Mouse (Mus musculus) embryonic facial prominence, embryonic 11.5 days (tissue): ENCODE measurements at regions not wholly inside any gene's neighbourhood (a gene's known extent, or its start where the extent isn't known, plus 50 kb on each side); places are given as distances from the start of the nearest gene placed in this dataset.
A peak's percentile ranks its signal among the peaks of the same experiment; 100 is the strongest.

Experiments used
- ATAC-seq: fragments of 200-750 bp; cut with Nextera tagmentation; replicated peaks from 2 replicates; pipeline ENCODE4 v1.8.0; 2017; ENCODE audit warnings: low read depth; ENCODE audit not compliant: insufficient number of reproducible peaks, low FRiP score, low TSS enrichment
- DNase-seq: peaks from one replicate; pipeline ENCODE4 v3.0.0-alpha.2; 2015; ENCODE audit warnings: low spot score
- H3K27ac ChIP-seq: fragments of 300-500 bp; sonication (generic); replicated peaks from 2 replicates; pipeline ENCODE4 v1.5.1; 2014; ENCODE audit warnings: mild to moderate bottlenecking, low read depth, low read length, control low read depth
- H3K27me3 ChIP-seq: fragments of 300-500 bp; sonication (generic); 2 replicates; pipeline ENCODE4 v1.6.1; 2014; ENCODE audit warnings: mild to moderate bottlenecking, low read length, moderate library complexity, mixed read lengths; ENCODE audit not compliant: control insufficient read depth, insufficient read depth
- H3K36me3 ChIP-seq: fragments of 300-500 bp; sonication (generic); replicated peaks from 2 replicates; pipeline ENCODE4 v1.6.1; 2014; ENCODE audit warnings: low read depth, mild to moderate bottlenecking, low read length, moderate library complexity, mixed read lengths; ENCODE audit not compliant: control insufficient read depth, insufficient read depth
- H3K4me1 ChIP-seq: fragments of 300-500 bp; sonication (generic); 2 replicates; pipeline ENCODE4 v1.6.1; 2014; ENCODE audit warnings: low read length, mixed read lengths; ENCODE audit not compliant: control insufficient read depth, insufficient read depth
- H3K4me2 ChIP-seq: fragments of 300-500 bp; sonication (generic); 2 replicates; pipeline ENCODE4 v1.6.1; 2014; ENCODE audit warnings: low read depth, mild to moderate bottlenecking, control low read depth, low read length, moderate library complexity
- H3K4me3 ChIP-seq: fragments of 300-500 bp; sonication (generic); 2 replicates; pipeline ENCODE4 v1.5.1; 2014; ENCODE audit warnings: low read depth, low read length, control low read depth
- H3K9ac ChIP-seq: fragments of 300-500 bp; sonication (generic); replicated peaks from 2 replicates; pipeline ENCODE4 v1.6.1; 2014; ENCODE audit warnings: mild to moderate bottlenecking, control low read depth, low read length
- H3K9me3 ChIP-seq: fragments of 300-500 bp; sonication (generic); replicated peaks from 2 replicates; pipeline ENCODE4 v1.6.1; 2016; ENCODE audit warnings: mild to moderate bottlenecking, low read length, inconsistent platforms, mixed read lengths; ENCODE audit not compliant: control insufficient read depth
- WGBS: fragments of 180-500 bp; shearing (Covaris S2); extraction: QIAGEN DNeasy Blood & Tissue Kit; methylation state at CpG from one replicate; pipeline ENCODE4 v1.1.7; 2014; 5-methylcytosine and 5-hydroxymethylcytosine counted together

GRCm38 (mm10) chr10:107198460-107198859 lies 73.0 kb upstream of the Lin7a start:
- no peak for DNase-seq
- no peak overlapping the region for H3K27ac ChIP-seq
- no peak overlapping the region for H3K4me2 ChIP-seq
- no peaks in the 10 kb centered on the region for H3K36me3 ChIP-seq
- no peak overlapping the region for H3K4me3 ChIP-seq
- no peaks in the 10 kb centered on the region for H3K4me1 ChIP-seq
- no peaks in the 10 kb centered on the region for H3K9me3 ChIP-seq
- H3K27me3 ChIP-seq, result no peaks in the 10 kb centered on the region
- no peak overlapping the region for H3K9ac ChIP-seq
- 78% methylated on average over 4 of the region's 4 CpGs for WGBS
- no peak for ATAC-seq

GRCm38 (mm10) chr10:107201051-107201450 lies 70.4 kb upstream of the Lin7a start:
- H3K27ac ChIP-seq, result no peak overlapping the region
- no peaks in the 10 kb centered on the region for H3K4me1 ChIP-seq
- no peaks in the 10 kb centered on the region for H3K36me3 ChIP-seq
- no peak overlapping the region for H3K4me3 ChIP-seq
- H3K27me3 ChIP-seq, result no peaks in the 10 kb centered on the region
- 91% methylated on average over 4 of the region's 4 CpGs for WGBS
- DNase-seq, result no peak
- no peak overlapping the region for H3K4me2 ChIP-seq
- no peak overlapping the region for H3K9ac ChIP-seq
- no peak for ATAC-seq
- no peaks in the 10 kb centered on the region for H3K9me3 ChIP-seq

GRCm38 (mm10) chr10:107205085-107205717 lies 66.3 kb upstream of the Lin7a start:
- Histone ChIP-seq H3K4me1 (no peaks in the 10 kb centered on the region), H3K27ac (no peak overlapping the region), H3K9me3 (no peaks in the 10 kb centered on the region), H3K4me3 (no peak overlapping the region), H3K9ac (no peak overlapping the region), H3K36me3 (no peaks in the 10 kb centered on the region), H3K27me3 (no peaks in the 10 kb centered on the region), H3K4me2 (no peak overlapping the region)
- ATAC-seq, result no peak
- peak; percentile 8 for DNase-seq
- 61% methylated on average over 9 of the region's 9 CpGs for WGBS

- H3K4me1 ChIP-seq, result no peaks in the 10 kb centered on the region
- H3K27ac ChIP-seq, result no peak overlapping the region
- no peak overlapping the region for H3K4me3 ChIP-seq
- WGBS, result 79% methylated on average over 4 of the region's 4 CpGs
- H3K4me2 ChIP-seq, result no peak overlapping the region
- ATAC-seq, result no peak
- no peaks in the 10 kb centered on the region for H3K9me3 ChIP-seq
- H3K9ac ChIP-seq, result no peak overlapping the region
- no peak for DNase-seq
- H3K27me3 ChIP-seq, result no peaks in the 10 kb centered on the region
- H3K36me3 ChIP-seq, result no peaks in the 10 kb centered on the region
Measured at GRCm38 (mm10) chr10:107209927-107210326, 61.6 kb upstream of the Lin7a start.

GRCm38 (mm10) chr10:107213071-107213470 lies 58.4 kb upstream of the Lin7a start:
- Histone ChIP-seq H3K4me1 (no peaks in the 10 kb centered on the region), H3K4me2 (no peak overlapping the region), H3K36me3 (no peaks in the 10 kb centered on the region), H3K27me3 (no peaks in the 10 kb centered on the region), H3K27ac (no peak overlapping the region), H3K9ac (no peak overlapping the region), H3K9me3 (no peaks in the 10 kb centered on the region), H3K4me3 (no peak overlapping the region)
- 90% methylated on average over 4 of the region's 4 CpGs for WGBS
- ATAC-seq (no peak), DNase-seq (no peak)

- Histone ChIP-seq H3K9ac (no peak overlapping the region), H3K27ac (no peak overlapping the region), H3K4me2 (no peak overlapping the region), H3K27me3 (no peaks in the 10 kb centered on the region), H3K4me3 (no peak overlapping the region), H3K4me1 (no peaks in the 10 kb centered on the region), H3K36me3 (no peaks in the 10 kb centered on the region), H3K9me3 (no peaks in the 10 kb centered on the region)
- 83% methylated on average over 3 of the region's 3 CpGs for WGBS
- DNase-seq (no peak), ATAC-seq (no peak)
Measured at GRCm38 (mm10) chr10:107213541-107214340, 57.7 kb upstream of the Lin7a start.

GRCm38 (mm10) chr10:107214741-107215230 lies 56.7 kb upstream of the Lin7a start:
- no peaks in the 10 kb centered on the region for H3K27me3 ChIP-seq
- H3K27ac ChIP-seq, result no peak overlapping the region
- no peak overlapping the region for H3K9ac ChIP-seq
- H3K4me1 ChIP-seq, result no peaks in the 10 kb centered on the region
- no peak overlapping the region for H3K4me3 ChIP-seq
- 84% methylated on average over 4 of the region's 4 CpGs for WGBS
- ATAC-seq, result no peak
- no peak overlapping the region for H3K4me2 ChIP-seq
- H3K9me3 ChIP-seq, result no peaks in the 10 kb centered on the region
- DNase-seq, result no peak
- H3K36me3 ChIP-seq, result no peaks in the 10 kb centered on the region
